ENCODE assay signal across 10 mouse cellular contexts in genomic region chr8:122224650-122225022, GRCm38 (mm10). TPM values are rescaled to one million over a fixed set of nuclear protein-coding genes. Genes with fewer than 3 reads are reported as not detected.
DNase-seq lines count a peak whose midpoint lies in the region; ATAC-seq and TF ChIP-seq lines count a peak whose summit lies in the region.
"Had no signal": no experiment of that assay in that cellular context is flagged by ENCODE, and none has a peak within 500 bp of the region (broad histone marks: within the 10 kb centered on the region; RNA-seq: fewer than 3 reads in every experiment).

No protein-coding gene starts in this region.

- no peaks in the 10 kb centered on the region for H3K36me3 ChIP-seq in forebrain, embryonic 14.5 days (ENCODE audit: control insufficient read depth, insufficient read depth, low read length)
- H3K36me3 ChIP-seq in limb, embryonic 14.5 days (ENCODE audit: control insufficient read depth, insufficient read depth, low read length): no peaks in the 10 kb centered on the region

- H3K4me1 ChIP-seq in forebrain, embryonic 14.5 days (ENCODE audit: control insufficient read depth, insufficient read depth, low read length): 0 out of 2 replicates have a peak, but pooled peaks cover under 1% of the 10 kb centered on the region
- H3K4me1 ChIP-seq in limb, embryonic 14.5 days (ENCODE audit: control insufficient read depth, insufficient read depth, low read length): peaks cover 20% of the 10 kb centered on the region

- H3K4me3 ChIP-seq in forebrain, embryonic 14.5 days (ENCODE audit: low read depth, low read length): no peak overlapping the region
- H3K4me3 ChIP-seq in limb, embryonic 14.5 days (replicated peaks; ENCODE audit: low read length): no peak overlapping the region

- H3K9me3 ChIP-seq in forebrain, embryonic 14.5 days (replicated peaks; ENCODE audit: control insufficient read depth, low read length): no peaks in the 10 kb centered on the region
- 0 out of 2 replicates have a peak, but pooled peaks cover 4% of the 10 kb centered on the region for H3K9me3 ChIP-seq in limb, embryonic 14.5 days (ENCODE audit: control insufficient read depth, low read length)

- DNase-seq in kidney, postnatal 4 days: peak; percentile 19 to 31
- DNase-seq in kidney, postnatal 10 days: no peak
- DNase-seq in brain, adult 2 months (ENCODE audit: low read depth, low spot score): peak; percentile 67
- peak; percentile 34 for DNase-seq in forebrain, embryonic 14.5 days (ENCODE audit: low spot score)
- peak; percentile 23 for DNase-seq in limb, embryonic 14.5 days (ENCODE audit: low spot score)
- no peak for DNase-seq in spleen, adult 12 weeks (ENCODE audit: low spot score)
- DNase-seq in yolk sac, embryonic 10.5 days (ENCODE audit: low spot score): no peak
- DNase-seq in ovary, adult 18-20 months (ENCODE audit: low spot score): no peak
- DNase-seq: gastrocnemius, postnatal 10 days; lung, adult 2 months had no signal

- no peak overlapping the region; the same call in 1 of the 2 replicates for H3K27ac ChIP-seq in forebrain, embryonic 14.5 days (ENCODE audit: low read depth, low read length)
- peak overlapping the region; percentile 81 for H3K27ac ChIP-seq in limb, embryonic 14.5 days (replicated peaks; ENCODE audit: low read depth, low read length)

- no peak for TF ChIP-seq POLR2A in limb, embryonic 14.5 days (IDR thresholded peaks at IDR 0.05; ENCODE audit: borderline replicate concordance, extremely low read depth, insufficient read depth, insufficient read length)

- no peak for ATAC-seq in forebrain, embryonic 14.5 days
- ATAC-seq in limb, embryonic 14.5 days (ENCODE audit: low FRiP score, low read depth): no peak

- H3K9ac ChIP-seq in forebrain, embryonic 14.5 days (ENCODE audit: low read length): no peak overlapping the region
- H3K9ac ChIP-seq in limb, embryonic 14.5 days (ENCODE audit: low read depth, low read length, severe bottlenecking): no peak overlapping the region

- H3K4me2 ChIP-seq in forebrain, embryonic 14.5 days (ENCODE audit: low read length): no peak overlapping the region
- no peak overlapping the region for H3K4me2 ChIP-seq in limb, embryonic 14.5 days (replicated peaks; ENCODE audit: low read depth, low read length, severe bottlenecking)

- WGBS in forebrain, embryonic 14.5 days: 38% methylated on average over 6 of the region's 6 CpGs
- 58% methylated on average over 6 of the region's 6 CpGs for WGBS in limb, embryonic 14.5 days

- H3K27me3 ChIP-seq in forebrain, embryonic 14.5 days (replicated peaks; ENCODE audit: control insufficient read depth, insufficient read depth, low read length): peaks cover 13% of the 10 kb centered on the region
- H3K27me3 ChIP-seq in limb, embryonic 14.5 days (ENCODE audit: control insufficient read depth, insufficient read depth, low read length): no peaks in the 10 kb centered on the region

RNA-seq across cellular contexts. Expression of gene Zfpm1, which starts 57.3 kb away (rescaled TPM):
- polyA plus RNA-seq in forebrain, embryonic 14.5 days (2014; fragmentation: Nextera tagmentation; extraction: Ambion mirVana): 0.41 and 0.47 TPM in 2 replicates
- polyA plus RNA-seq in limb, embryonic 14.5 days (2012; rRNA removed): 10.4 and 13.8 TPM in 2 replicates
- 1.9 and 2.1 TPM in 2 replicates for polyA plus RNA-seq in limb, embryonic 14.5 days (2014; fragmentation: Nextera tagmentation; extraction: Ambion mirVana)

Comparison
In these comparisons a context has a peak if more than half of its experiments do, and no peak if none do; other contexts are left out.
1. DNase-seq: peak in kidney, postnatal 4 days (2 of 2), brain, adult 2 months (single experiment), forebrain, embryonic 14.5 days (single experiment) and limb, embryonic 14.5 days (single experiment); none in kidney, postnatal 10 days (single experiment), spleen, adult 12 weeks (single experiment), yolk sac, embryonic 10.5 days (single experiment) and ovary, adult 18-20 months (single experiment).